Mouse (Mus musculus) kidney, adult 2 months (tissue): Measurements from ENCODE around the gene Snrpd2.

Experiments
- CTCF ChIP-seq: fragments of 200-500 bp; conservative IDR thresholded peaks from 2 replicates; pipeline ENCODE4 v1.5.1; 2011; ENCODE audit warnings: low read depth, mild to moderate bottlenecking, control low read depth, low read length, moderate library complexity, mixed read lengths; ENCODE audit not compliant: insufficient read depth, insufficient read length
- POLR2A ChIP-seq: fragments of 200-500 bp; IDR thresholded peaks from one replicate; pipeline ENCODE4 v1.6.1; 2011; ENCODE audit warnings: low read depth, low read length, control low read depth

GRCm38 (mm10) chr7:19136168-19136567 is 13.4 kb upstream of the Snrpd2 start:
- TF ChIP-seq CTCF (no peak), POLR2A (no peak)
